Mouse (Mus musculus): ENCODE measurements at regions not wholly inside any gene's neighbourhood (a gene's known extent, or its start where the extent isn't known, plus 50 kb on each side); places are given as distances from the start of the nearest gene placed in this dataset.

- Histone ChIP-seq H3K27me3 (ENCODE audit: control insufficient read depth, insufficient read depth, low read length) (no peaks in the 10 kb centered on the region), H3K4me3 (replicated peaks; ENCODE audit: insufficient read depth, low read depth, low read length) (no peak overlapping the region), H3K4me1 (ENCODE audit: control insufficient read depth, insufficient read depth, low read length) (no peaks in the 10 kb centered on the region), H3K27ac (ENCODE audit: insufficient read depth, low read length) (no peak overlapping the region)
- WGBS: 85% methylated on average over 6 of the region's 6 CpGs
- TF ChIP-seq CTCF (IDR thresholded peaks at IDR 0.05; ENCODE audit: borderline replicate concordance, insufficient read depth, low read depth, low read length): no peak
- TF ChIP-seq POLR2A (IDR thresholded peaks at IDR 0.05; ENCODE audit: borderline replicate concordance, insufficient read depth, low read length): no peak
- DNase-seq: no peak
Observed at GRCm38 (mm10) chr8:127890729-127891128, 467.7 kb upstream of the Nrp1 start.

- no peak overlapping the region for H3K27ac ChIP-seq (ENCODE audit: insufficient read depth, low read length)
- no peak overlapping the region for H3K4me3 ChIP-seq (replicated peaks; ENCODE audit: insufficient read depth, low read depth, low read length)
- no peaks in the 10 kb centered on the region for H3K27me3 ChIP-seq (ENCODE audit: control insufficient read depth, insufficient read depth, low read length)
- DNase-seq: no peak
- TF ChIP-seq POLR2A (IDR thresholded peaks at IDR 0.05; ENCODE audit: borderline replicate concordance, insufficient read depth, low read length) (no peak), CTCF (IDR thresholded peaks at IDR 0.05; ENCODE audit: borderline replicate concordance, insufficient read depth, low read depth, low read length) (no peak)
- no peaks in the 10 kb centered on the region for H3K4me1 ChIP-seq (ENCODE audit: control insufficient read depth, insufficient read depth, low read length)
Observed at GRCm38 (mm10) chr8:127894284-127894683, 464.1 kb upstream of the Nrp1 start.

DNA sequence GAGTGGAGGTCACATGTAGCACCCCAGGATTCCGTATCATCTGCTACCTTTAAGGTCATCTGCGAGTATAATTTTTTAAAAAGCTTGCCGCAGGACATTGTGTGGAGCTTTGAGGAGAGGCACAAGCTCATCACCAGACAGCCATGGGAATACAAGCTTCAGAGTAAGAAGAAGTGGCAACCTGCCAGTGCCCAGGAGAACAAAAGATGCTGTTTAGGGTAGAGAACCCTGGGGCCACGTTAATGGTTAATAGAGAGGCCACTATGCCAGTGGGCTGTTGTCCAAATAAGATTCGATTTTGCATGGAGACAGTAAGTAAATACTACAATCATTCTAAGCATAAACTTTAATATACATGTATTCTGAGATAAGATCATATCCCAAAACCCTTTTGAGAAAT lies 450.0 kb upstream of the Nrp1 start:
- TF ChIP-seq CTCF (IDR thresholded peaks at IDR 0.05; ENCODE audit: borderline replicate concordance, insufficient read depth, low read depth, low read length) (no peak), POLR2A (IDR thresholded peaks at IDR 0.05; ENCODE audit: borderline replicate concordance, insufficient read depth, low read length) (no peak)
- DNase-seq: no peak
- WGBS: 45% methylated on average over 5 of the region's 5 CpGs
- H3K27me3 ChIP-seq (ENCODE audit: control insufficient read depth, insufficient read depth, low read length): no peaks in the 10 kb centered on the region
- H3K4me3 ChIP-seq (replicated peaks; ENCODE audit: insufficient read depth, low read depth, low read length): no peak overlapping the region
- H3K27ac ChIP-seq (ENCODE audit: insufficient read depth, low read length): no peak overlapping the region
- no peaks in the 10 kb centered on the region for H3K4me1 ChIP-seq (ENCODE audit: control insufficient read depth, insufficient read depth, low read length)

GRCm38 (mm10) chr8:127909580-127909979 lies 448.8 kb upstream of the Nrp1 start:
- Histone ChIP-seq H3K27me3 (ENCODE audit: control insufficient read depth, insufficient read depth, low read length) (no peaks in the 10 kb centered on the region), H3K4me3 (replicated peaks; ENCODE audit: insufficient read depth, low read depth, low read length) (no peak overlapping the region), H3K27ac (ENCODE audit: insufficient read depth, low read length) (no peak overlapping the region), H3K4me1 (ENCODE audit: control insufficient read depth, insufficient read depth, low read length) (no peaks in the 10 kb centered on the region)
- 85% methylated on average over 2 of the region's 2 CpGs for WGBS
- TF ChIP-seq CTCF (IDR thresholded peaks at IDR 0.05; ENCODE audit: borderline replicate concordance, insufficient read depth, low read depth, low read length) (no peak), POLR2A (IDR thresholded peaks at IDR 0.05; ENCODE audit: borderline replicate concordance, insufficient read depth, low read length) (no peak)
- DNase-seq: no peak

GRCm38 (mm10) chr8:127914086-127914485 lies 444.3 kb upstream of the Nrp1 start:
- no peak overlapping the region for H3K27ac ChIP-seq (ENCODE audit: insufficient read depth, low read length)
- no peak for TF ChIP-seq CTCF (IDR thresholded peaks at IDR 0.05; ENCODE audit: borderline replicate concordance, insufficient read depth, low read depth, low read length)
- no peak for DNase-seq
- H3K27me3 ChIP-seq (ENCODE audit: control insufficient read depth, insufficient read depth, low read length): no peaks in the 10 kb centered on the region
- WGBS: 36% methylated on average over 3 of the region's 3 CpGs
- no peak overlapping the region for H3K4me3 ChIP-seq (replicated peaks; ENCODE audit: insufficient read depth, low read depth, low read length)
- H3K4me1 ChIP-seq (ENCODE audit: control insufficient read depth, insufficient read depth, low read length): no peaks in the 10 kb centered on the region

DNA sequence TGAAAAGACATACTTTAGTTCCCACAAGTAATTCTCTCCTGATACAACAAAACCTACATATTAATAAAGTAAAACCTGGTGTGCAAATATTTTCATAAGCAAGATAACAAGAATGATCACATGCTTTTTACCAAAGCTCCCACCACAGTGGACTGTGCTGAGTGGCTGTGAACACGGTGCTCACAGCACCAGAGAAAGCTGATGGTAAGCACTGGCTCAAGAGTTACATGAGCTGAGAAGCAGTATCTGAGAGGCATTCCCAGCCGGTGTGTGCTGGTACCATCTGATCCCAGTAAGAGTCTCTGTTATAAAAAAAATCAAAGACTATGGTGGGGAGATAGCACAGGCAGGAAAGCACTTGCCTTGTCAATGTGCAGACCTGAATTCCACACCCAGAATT lies 443.5 kb upstream of the Nrp1 start:
- H3K4me3 ChIP-seq (replicated peaks; ENCODE audit: insufficient read depth, low read depth, low read length): no peak overlapping the region
- 92% methylated on average over 2 of the region's 2 CpGs for whole genome bisulfite sequencing
- H3K27ac ChIP-seq (ENCODE audit: insufficient read depth, low read length): no peak overlapping the region

GRCm38 (mm10) chr8:127915591-127916028 lies 442.8 kb upstream of the Nrp1 start:
- H3K4me1 ChIP-seq (ENCODE audit: control insufficient read depth, insufficient read depth, low read length): no peaks in the 10 kb centered on the region
- TF ChIP-seq CTCF (IDR thresholded peaks at IDR 0.05; ENCODE audit: borderline replicate concordance, insufficient read depth, low read depth, low read length): no peak
- no peak for TF ChIP-seq POLR2A (IDR thresholded peaks at IDR 0.05; ENCODE audit: borderline replicate concordance, insufficient read depth, low read length)
- WGBS: 46% methylated on average over 2 of the region's 2 CpGs
- no peak overlapping the region for H3K27ac ChIP-seq (ENCODE audit: insufficient read depth, low read length)
- DNase-seq: no peak
- H3K27me3 ChIP-seq (ENCODE audit: control insufficient read depth, insufficient read depth, low read length): no peaks in the 10 kb centered on the region
- H3K4me3 ChIP-seq (replicated peaks; ENCODE audit: insufficient read depth, low read depth, low read length): no peak overlapping the region

More for the DNA sequence above, 443.5 kb upstream of the Nrp1 start:
- no peaks in the 10 kb centered on the region for H3K4me1 ChIP-seq (ENCODE audit: control insufficient read depth, insufficient read depth, low read length)
- no peak for TF ChIP-seq CTCF (IDR thresholded peaks at IDR 0.05; ENCODE audit: borderline replicate concordance, insufficient read depth, low read depth, low read length)
- no peak for TF ChIP-seq POLR2A (IDR thresholded peaks at IDR 0.05; ENCODE audit: borderline replicate concordance, insufficient read depth, low read length)
- no peaks in the 10 kb centered on the region for H3K27me3 ChIP-seq (ENCODE audit: control insufficient read depth, insufficient read depth, low read length)
- DNase-seq: no peak

DNA sequence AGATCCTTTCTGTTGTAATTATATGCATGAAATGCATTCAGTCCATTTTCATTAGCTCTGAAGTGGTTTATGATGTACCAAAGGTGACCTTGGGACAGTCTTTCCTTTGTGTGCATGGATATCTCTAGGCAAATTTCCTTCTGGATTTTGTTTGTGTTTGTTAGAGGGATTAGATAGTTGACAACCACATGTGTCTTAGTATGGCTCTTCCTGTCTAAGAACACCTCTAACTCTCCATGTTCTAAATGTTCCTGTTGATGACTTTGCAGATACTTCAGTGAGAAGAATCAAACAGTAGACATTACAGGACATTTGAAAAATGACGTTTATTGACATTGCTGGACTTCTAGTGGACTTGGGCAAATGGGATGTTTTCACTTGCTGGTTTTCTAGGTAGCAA lies 436.5 kb upstream of the Nrp1 start:
- Histone ChIP-seq H3K27ac (ENCODE audit: insufficient read depth, low read length) (no peak overlapping the region), H3K4me1 (ENCODE audit: control insufficient read depth, insufficient read depth, low read length) (no peaks in the 10 kb centered on the region), H3K27me3 (ENCODE audit: control insufficient read depth, insufficient read depth, low read length) (no peaks in the 10 kb centered on the region; the same call in 1 of the 2 replicates), H3K4me3 (replicated peaks; ENCODE audit: insufficient read depth, low read depth, low read length) (no peak overlapping the region)
- TF ChIP-seq POLR2A (IDR thresholded peaks at IDR 0.05; ENCODE audit: borderline replicate concordance, insufficient read depth, low read length): no peak
- no peak for TF ChIP-seq CTCF (IDR thresholded peaks at IDR 0.05; ENCODE audit: borderline replicate concordance, insufficient read depth, low read depth, low read length)
- WGBS: 84% methylated on average over 1 of the region's 1 CpGs
- DNase-seq: no peak
